Mouse (Mus musculus): ENCODE measurements at regions not wholly inside any gene's neighbourhood (a gene's known extent, or its start where the extent isn't known, plus 50 kb on each side); places are given as distances from the start of the nearest gene placed in this dataset.
A peak's percentile ranks its signal among the peaks of the same experiment; 100 is the strongest.

DNA sequence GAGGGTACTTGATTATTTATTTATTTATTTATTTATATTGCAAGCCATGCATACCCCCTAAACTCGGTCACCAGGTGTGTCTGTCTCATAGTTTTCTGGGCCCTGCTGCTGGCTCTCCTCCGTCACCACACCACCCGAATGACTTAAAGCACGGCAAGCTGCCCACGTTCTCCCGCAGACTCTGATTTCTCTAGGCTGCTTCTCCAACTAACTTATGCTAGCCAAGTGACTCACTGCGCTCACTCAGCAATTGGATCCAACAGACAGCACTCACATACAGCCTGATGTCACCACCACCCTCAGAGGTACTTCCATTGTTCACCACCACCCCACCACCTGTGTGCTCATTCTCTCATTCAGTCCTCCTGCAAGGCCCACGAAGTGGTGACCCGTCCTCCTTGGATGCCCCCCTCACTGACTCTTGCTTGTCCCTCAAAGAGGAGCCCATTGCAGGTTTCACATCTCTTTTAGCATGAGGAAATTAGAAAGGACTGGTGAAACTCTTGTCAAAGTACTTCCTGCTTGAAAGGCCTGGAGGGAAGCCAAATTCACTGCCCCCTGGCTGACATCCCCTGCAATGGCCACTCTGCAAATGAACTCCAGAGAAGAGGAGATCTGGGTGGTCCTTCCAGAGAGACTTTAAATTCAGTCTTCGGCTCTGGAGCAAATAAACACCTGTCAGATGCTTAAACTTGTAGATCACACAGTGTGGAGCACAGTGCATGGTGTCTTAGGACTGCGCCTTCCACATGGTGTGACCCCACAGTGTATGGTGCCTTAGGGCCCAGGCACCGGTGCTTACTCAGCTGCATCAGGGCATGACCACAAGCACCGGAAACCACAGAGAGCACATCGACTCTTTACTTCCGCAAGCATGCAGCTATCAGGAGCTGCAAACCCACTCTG is 262.8 kb downstream of the Cxcl12 start:
- H3K27me3 ChIP-seq (ENCODE audit: insufficient read depth, low read length), result no peaks in the 10 kb centered on the region
- DNase-seq (no peak), ATAC-seq (no peak; the same call in 1 of the 2 replicates)
- WGBS, result 82% methylated on average over 15 of the region's 15 CpGs
- peak; percentile 22; the same call in 1 of the 2 replicates for TF ChIP-seq CTCF (IDR thresholded peaks at IDR 0.05; ENCODE audit: low read depth)
- no peaks in the 10 kb centered on the region for H3K4me1 ChIP-seq (ENCODE audit: insufficient read depth)
- no peak overlapping the region for H3K9ac ChIP-seq
- H3K36me3 ChIP-seq (ENCODE audit: insufficient read depth), result no peaks in the 10 kb centered on the region
- no peak overlapping the region for H3K27ac ChIP-seq (ENCODE audit: low read depth, low read length)
- no peak overlapping the region for H3K4me3 ChIP-seq (ENCODE audit: low read depth, low read length)
- H3K4me2 ChIP-seq (ENCODE audit: low read depth), result no peak overlapping the region
- H3K9me3 ChIP-seq (ENCODE audit: low read length), result no peaks in the 10 kb centered on the region

DNA sequence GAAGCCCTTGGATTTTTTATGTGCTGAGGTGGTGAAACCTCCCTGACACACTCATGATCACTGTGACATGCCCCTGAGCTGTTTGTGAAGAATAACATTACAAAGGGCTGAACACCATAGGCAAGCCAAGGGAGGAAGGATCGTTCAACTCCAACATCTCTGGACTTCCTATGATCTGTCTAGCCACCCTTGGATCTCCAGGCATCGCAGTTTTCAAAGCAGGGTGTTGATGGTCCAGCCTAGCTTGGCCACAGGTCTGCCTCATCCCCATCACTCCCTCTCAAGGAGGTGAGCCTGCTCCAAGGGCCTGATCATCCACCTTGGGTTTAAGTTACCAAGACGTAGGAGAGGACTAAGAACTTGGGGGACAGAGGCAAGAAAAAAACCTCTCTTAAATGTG is 268.5 kb downstream of the Cxcl12 start:
- Histone ChIP-seq H3K27me3 (ENCODE audit: insufficient read depth, low read length) (no peaks in the 10 kb centered on the region), H3K27ac (ENCODE audit: low read depth, low read length) (no peak overlapping the region), H3K4me1 (ENCODE audit: insufficient read depth) (no peaks in the 10 kb centered on the region), H3K4me3 (ENCODE audit: low read depth, low read length) (no peak overlapping the region), H3K4me2 (ENCODE audit: low read depth) (no peak overlapping the region), H3K9me3 (ENCODE audit: low read length) (no peaks in the 10 kb centered on the region), H3K36me3 (ENCODE audit: insufficient read depth) (no peaks in the 10 kb centered on the region), H3K9ac (no peak overlapping the region)
- ATAC-seq, result no peak
- 93% methylated on average over 3 of the region's 3 CpGs for WGBS
- DNase-seq, result no peak
- TF ChIP-seq CTCF (IDR thresholded peaks at IDR 0.05; ENCODE audit: low read depth), result no peak

DNA sequence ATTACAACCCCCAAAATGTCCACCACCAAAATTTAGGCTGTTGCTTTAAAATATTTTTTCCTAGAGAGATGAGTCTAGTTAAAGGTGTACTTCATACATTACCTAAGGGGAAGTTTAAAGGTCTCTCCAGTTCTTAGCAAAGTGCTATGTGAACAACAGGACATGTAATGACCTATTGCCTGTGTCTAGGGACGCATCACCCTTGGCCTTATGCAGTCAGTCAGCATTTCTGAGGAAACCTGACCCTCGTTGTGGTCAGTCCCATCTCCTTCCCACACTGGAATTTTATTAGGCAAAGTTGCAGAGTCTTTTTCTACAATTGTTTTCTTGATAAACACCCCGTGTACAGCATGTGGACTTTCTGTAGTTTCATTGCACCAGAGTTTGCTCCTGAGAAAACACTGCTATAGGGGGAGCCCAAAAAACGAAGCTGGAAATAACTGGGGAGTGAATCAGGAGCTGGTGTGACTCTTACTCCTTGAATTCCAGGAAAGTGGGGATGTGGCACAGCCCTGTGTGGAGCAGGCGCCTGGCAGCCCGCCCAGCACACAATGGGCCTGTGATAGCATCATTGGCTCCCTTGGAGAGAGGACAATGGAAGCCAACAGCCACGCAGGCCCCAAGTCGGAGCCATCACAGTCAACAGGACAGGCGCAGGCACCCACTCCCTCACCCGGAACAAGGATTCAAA is 269.2 kb downstream of the Cxcl12 start:
- DNase-seq (no peak), ATAC-seq (no peak)
- H3K4me3 ChIP-seq (ENCODE audit: low read depth, low read length), result no peak overlapping the region
- no peaks in the 10 kb centered on the region for H3K4me1 ChIP-seq (ENCODE audit: insufficient read depth)
- no peak for TF ChIP-seq CTCF (IDR thresholded peaks at IDR 0.05; ENCODE audit: low read depth)
- H3K27me3 ChIP-seq (ENCODE audit: insufficient read depth, low read length), result no peaks in the 10 kb centered on the region
- WGBS, result 49% methylated on average over 10 of the region's 10 CpGs
- H3K4me2 ChIP-seq (ENCODE audit: low read depth), result no peak overlapping the region
- no peaks in the 10 kb centered on the region for H3K9me3 ChIP-seq (ENCODE audit: low read length)
- no peak overlapping the region for H3K27ac ChIP-seq (ENCODE audit: low read depth, low read length)
- H3K9ac ChIP-seq, result no peak overlapping the region
- no peaks in the 10 kb centered on the region for H3K36me3 ChIP-seq (ENCODE audit: insufficient read depth)

DNA sequence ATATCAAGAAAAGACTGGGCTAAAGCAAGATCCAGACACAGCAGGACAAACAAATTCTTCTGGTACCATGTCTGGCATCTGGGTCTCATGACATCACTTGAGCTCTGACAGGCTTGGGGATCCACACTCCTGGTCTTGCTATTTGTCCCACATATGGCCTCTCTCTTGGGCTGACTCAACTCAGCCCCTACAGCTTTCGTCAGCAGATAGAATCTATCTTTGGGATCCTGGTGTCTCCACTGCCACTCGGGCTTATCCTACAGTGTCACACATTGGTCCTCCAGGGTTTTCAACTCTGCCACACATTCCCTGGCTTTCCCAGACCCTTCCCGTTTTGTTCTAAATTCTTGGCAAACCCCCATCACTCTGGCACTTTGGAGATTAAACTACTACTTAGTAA is 280.3 kb downstream of the Cxcl12 start:
- 81% methylated on average over 3 of the region's 3 CpGs for WGBS
- Histone ChIP-seq H3K36me3 (ENCODE audit: insufficient read depth) (no peaks in the 10 kb centered on the region), H3K4me2 (ENCODE audit: low read depth) (no peak overlapping the region), H3K27ac (ENCODE audit: low read depth, low read length) (no peak overlapping the region), H3K4me3 (ENCODE audit: low read depth, low read length) (no peak overlapping the region), H3K4me1 (ENCODE audit: insufficient read depth) (no peaks in the 10 kb centered on the region), H3K9ac (no peak overlapping the region), H3K9me3 (ENCODE audit: low read length) (no peaks in the 10 kb centered on the region), H3K27me3 (ENCODE audit: insufficient read depth, low read length) (no peaks in the 10 kb centered on the region)
- TF ChIP-seq CTCF (IDR thresholded peaks at IDR 0.05; ENCODE audit: low read depth), result no peak
- ATAC-seq (no peak), DNase-seq (no peak)

DNA sequence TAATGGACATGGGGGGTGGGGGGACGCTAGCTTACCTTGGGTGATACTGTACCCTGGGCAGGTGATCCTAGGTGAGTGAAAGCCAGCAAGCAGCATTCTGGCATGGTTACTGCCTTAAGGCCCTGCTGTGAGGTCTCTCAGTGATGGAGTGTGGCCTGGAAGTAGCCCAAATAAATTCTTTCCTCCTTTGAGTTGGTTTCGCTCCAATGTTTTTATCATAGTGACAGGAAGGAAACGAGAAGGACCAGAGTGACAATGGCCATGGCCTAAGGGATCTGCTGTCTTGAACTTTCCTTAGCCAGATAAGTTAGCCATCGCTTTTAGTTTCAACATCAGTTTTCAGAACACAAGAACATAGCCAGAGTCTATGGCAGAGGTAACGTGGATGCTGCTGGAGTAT is 282.7 kb downstream of the Cxcl12 start:
- no peak for DNase-seq
- WGBS, result 80% methylated on average over 5 of the region's 5 CpGs
- H3K4me1 ChIP-seq (ENCODE audit: insufficient read depth), result no peaks in the 10 kb centered on the region
- H3K27me3 ChIP-seq (ENCODE audit: insufficient read depth, low read length), result no peaks in the 10 kb centered on the region
- no peak overlapping the region for H3K9ac ChIP-seq
- no peak for TF ChIP-seq CTCF (IDR thresholded peaks at IDR 0.05; ENCODE audit: low read depth)
- H3K4me3 ChIP-seq (ENCODE audit: low read depth, low read length), result no peak overlapping the region
- no peak for ATAC-seq
- H3K4me2 ChIP-seq (ENCODE audit: low read depth), result no peak overlapping the region
- H3K36me3 ChIP-seq (ENCODE audit: insufficient read depth), result no peaks in the 10 kb centered on the region
- no peaks in the 10 kb centered on the region for H3K9me3 ChIP-seq (ENCODE audit: low read length)
- H3K27ac ChIP-seq (ENCODE audit: low read depth, low read length), result no peak overlapping the region

DNA sequence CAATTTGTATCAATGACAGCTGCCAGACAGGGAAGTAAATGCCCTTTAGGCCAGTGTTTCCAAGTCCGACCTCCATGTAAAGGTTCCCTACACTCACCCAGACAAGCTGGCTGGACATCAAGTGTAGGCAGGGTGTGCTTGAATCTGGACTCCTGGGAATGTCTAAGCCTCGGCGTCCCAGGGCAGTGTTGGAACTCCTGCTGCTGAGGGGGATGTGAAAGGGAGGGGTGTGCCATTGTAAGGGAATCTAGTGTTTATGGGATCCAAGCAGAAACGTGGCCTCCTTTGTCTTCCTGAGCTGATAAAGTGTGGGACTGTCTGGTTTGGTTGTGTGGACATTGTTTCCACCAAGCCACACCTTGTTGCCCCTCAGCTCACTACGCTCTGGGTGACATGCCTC is 291.9 kb downstream of the Cxcl12 start:
- no peaks in the 10 kb centered on the region for H3K9me3 ChIP-seq (ENCODE audit: low read length)
- ATAC-seq, result no peak
- no peak overlapping the region for H3K9ac ChIP-seq
- no peaks in the 10 kb centered on the region for H3K36me3 ChIP-seq (ENCODE audit: insufficient read depth)
- WGBS, result 33% methylated on average over 5 of the region's 5 CpGs
- no peaks in the 10 kb centered on the region for H3K4me1 ChIP-seq (ENCODE audit: insufficient read depth)
- H3K4me3 ChIP-seq (ENCODE audit: low read depth, low read length), result no peak overlapping the region
- H3K27ac ChIP-seq (ENCODE audit: low read depth, low read length), result no peak overlapping the region
- no peaks in the 10 kb centered on the region for H3K27me3 ChIP-seq (ENCODE audit: insufficient read depth, low read length)
- H3K4me2 ChIP-seq (ENCODE audit: low read depth), result no peak overlapping the region
- no peak for TF ChIP-seq CTCF (IDR thresholded peaks at IDR 0.05; ENCODE audit: low read depth)
- DNase-seq, result no peak

DNA sequence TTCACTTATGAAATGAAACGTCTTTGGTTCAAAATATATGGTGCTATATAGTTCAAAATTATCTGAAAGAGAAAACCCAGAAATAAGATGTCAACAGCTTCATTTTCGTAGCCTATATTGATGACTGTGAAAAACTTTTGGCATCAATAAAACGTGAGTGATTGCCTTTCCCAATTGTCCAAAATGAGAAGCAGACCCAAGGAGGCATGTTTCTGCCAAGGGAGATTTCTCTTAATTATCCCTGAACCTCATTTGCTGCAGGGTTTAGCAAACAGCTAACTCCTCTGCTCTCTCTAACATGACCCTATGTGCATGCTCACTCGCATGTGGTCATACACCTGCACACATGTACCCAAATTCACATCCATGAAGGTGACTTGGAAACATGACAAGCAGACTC is 296.8 kb downstream of the Cxcl12 start:
- no peaks in the 10 kb centered on the region for H3K4me1 ChIP-seq (ENCODE audit: insufficient read depth)
- no peaks in the 10 kb centered on the region for H3K9me3 ChIP-seq (ENCODE audit: low read length)
- H3K4me2 ChIP-seq (ENCODE audit: low read depth), result no peak overlapping the region
- WGBS, result 77% methylated on average over 4 of the region's 4 CpGs
- ATAC-seq (no peak), DNase-seq (no peak)
- H3K9ac ChIP-seq, result no peak overlapping the region
- no peak for TF ChIP-seq CTCF (IDR thresholded peaks at IDR 0.05; ENCODE audit: low read depth)
- H3K4me3 ChIP-seq (ENCODE audit: low read depth, low read length), result no peak overlapping the region
- no peak overlapping the region for H3K27ac ChIP-seq (ENCODE audit: low read depth, low read length)
- no peaks in the 10 kb centered on the region for H3K36me3 ChIP-seq (ENCODE audit: insufficient read depth)
- H3K27me3 ChIP-seq (ENCODE audit: insufficient read depth, low read length), result no peaks in the 10 kb centered on the region

Data from forebrain, postnatal 0 days (tissue).